Mouse (Mus musculus): ENCODE measurements around the gene Dusp18.

Dusp18 gene

GRCm38 (mm10) chr11:3931511-3932211, 36.6 kb downstream of the Dusp18 start, which contains the start of gene Tcn2:
Gene Tcn2 (minus strand): TSS chr11:3932159.
- peak; percentile 28 for DNase-seq

- no peak for DNase-seq
Observed at GRCm38 (mm10) chr11:3933756-3934285, 38.8 kb downstream of the Dusp18 start.

- no peak for DNase-seq
Observed at GRCm38 (mm10) chr11:3935135-3935534, 40.1 kb downstream of the Dusp18 start.

- no peak for DNase-seq
Observed at GRCm38 (mm10) chr11:3936318-3936717, 41.3 kb downstream of the Dusp18 start.

DNA sequence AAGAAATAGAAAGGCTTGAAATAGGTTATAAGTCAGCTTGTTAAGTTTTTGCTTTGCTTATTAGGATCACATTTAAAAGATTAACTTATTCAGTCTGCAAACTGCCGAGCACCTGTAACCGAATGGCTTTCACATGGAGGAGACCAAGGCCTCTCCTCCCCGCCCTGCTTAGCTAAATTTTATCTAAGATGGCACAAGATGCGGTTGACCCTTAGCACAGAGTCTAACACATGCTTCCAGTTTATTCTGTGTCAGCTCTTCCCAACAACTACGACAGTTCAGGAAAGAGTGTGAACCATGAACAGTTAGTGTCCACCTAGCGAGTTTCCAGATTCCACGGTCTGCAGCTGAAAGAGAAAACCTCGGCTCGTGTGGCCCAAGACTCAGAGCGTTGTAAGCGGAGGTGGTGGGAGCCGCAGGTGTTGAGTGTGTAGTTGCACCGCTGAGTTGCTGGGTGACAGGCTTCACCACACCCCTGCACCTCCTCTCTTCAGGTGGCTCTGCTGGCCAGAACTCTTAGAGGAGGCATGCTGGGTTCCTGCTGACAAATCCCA, 42.4 kb downstream of the Dusp18 start:
- no peak for DNase-seq

DNA sequence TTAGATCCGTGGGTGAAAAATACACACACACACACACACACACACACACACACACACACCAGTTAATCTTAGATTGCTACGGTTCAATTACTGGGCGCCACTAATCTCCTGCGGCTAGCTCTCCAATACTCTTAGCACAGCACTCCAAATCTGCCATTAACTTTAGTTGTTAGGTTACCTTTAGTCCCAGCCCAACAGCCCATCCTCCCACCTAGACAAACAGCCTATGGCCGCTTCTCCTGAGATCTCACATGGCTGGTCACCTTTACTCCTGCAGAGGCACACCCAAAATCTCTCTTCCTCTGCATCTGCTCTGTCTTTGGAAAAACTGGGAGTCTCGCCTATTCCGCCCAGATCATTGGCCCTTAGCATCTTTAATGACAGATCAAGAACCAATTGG, 46.3 kb downstream of the Dusp18 start:
- DNase-seq: no peak

DNA sequence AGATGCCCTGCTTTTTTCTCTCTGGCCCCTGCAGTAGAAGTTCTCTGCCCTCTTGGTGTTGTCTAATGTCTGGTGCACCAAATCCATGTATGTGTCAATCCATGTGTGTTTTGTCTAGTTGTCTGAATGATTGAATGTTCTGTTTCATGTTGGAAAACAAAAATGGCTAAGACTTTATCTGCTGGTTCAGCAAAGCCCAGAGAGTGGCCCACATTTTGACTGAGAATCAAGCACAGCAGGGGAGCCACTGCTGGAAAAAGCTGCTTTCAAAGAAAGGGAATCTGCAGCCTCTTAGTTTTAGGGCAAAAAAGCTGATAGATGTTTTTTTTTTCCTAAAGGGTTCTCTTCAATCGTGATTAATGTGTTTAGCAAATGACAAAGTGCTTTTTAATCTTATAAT, 51.3 kb downstream of the Dusp18 start:
- no peak for DNase-seq

Measured in cerebellum, adult 9-11 months (tissue).